Mouse (Mus musculus) gastrocnemius, postnatal 14 days (tissue): ENCODE measurements around the gene Gm9936. TPM values are rescaled to one million over a fixed set of nuclear protein-coding genes. Genes with fewer than 3 reads are reported as not detected.
"Not testable (repeated sequence)": the region's sequence is repeated elsewhere in the genome, so short reads cannot be mapped to it uniquely, and the experiment has no call there.

Source experiments
- DNase-seq: peaks from one replicate; pipeline ENCODE4 v3.0.0; 2021; ENCODE audit warnings: mixed read lengths
- intact Hi-C: fragments of 180-260 bp; cut with DNase I; formaldehyde crosslinking; loops from one replicate; pipeline ENCODE4 v1.15.1; 2025; ENCODE audit warnings: low total_unique reads
- total RNA-seq, 2 experiments: library from RNA; stranded (reverse); gene quantifications; 2 replicates each; pipeline ENCODE4 v1.2.3; 2021

The Gm9936 gene
- total RNA-seq, 2 experiments from 2014 or later, result not detected

GRCm38 (mm10) chr5:114842674-114843073 lies 15.8 kb downstream of the Gm9936 start:
- intact Hi-C loops, result no loop called here
- no peak for DNase-seq

- intact Hi-C loops, DNase-seq: not testable (repeated sequence)
Observed at GRCm38 (mm10) chr5:114842155-114842554, 16.3 kb downstream of the Gm9936 start.

- intact Hi-C loops, DNase-seq: not testable (repeated sequence)
Observed at GRCm38 (mm10) chr5:114840481-114840880, 18.0 kb downstream of the Gm9936 start.

DNA sequence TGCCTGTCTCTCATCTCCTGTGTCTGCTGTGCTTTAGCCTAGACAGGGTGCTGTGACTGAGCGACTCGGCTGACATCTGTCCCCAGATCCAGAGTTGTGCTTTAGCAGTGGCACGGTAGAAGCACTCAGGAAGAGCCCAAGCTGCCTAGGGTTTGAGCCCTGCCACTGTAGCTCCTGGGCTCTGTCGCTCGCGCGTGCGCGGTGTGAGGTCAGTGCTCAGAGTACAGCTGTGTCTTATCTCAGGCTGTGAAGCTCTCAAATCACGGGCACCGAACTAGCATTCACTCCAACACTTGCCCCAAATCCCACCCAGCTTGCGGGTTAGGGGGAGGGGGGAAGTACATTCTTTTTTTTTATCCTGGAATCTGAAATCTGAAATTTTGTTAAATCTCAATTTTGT lies 21.6 kb downstream of the Gm9936 start:
- DNase-seq, result no peak
- intact Hi-C loops, result no loop called here

- intact Hi-C loops, result no loop called here
- DNase-seq, result no peak
Observed at GRCm38 (mm10) chr5:114829740-114830139, 28.7 kb downstream of the Gm9936 start.

DNA sequence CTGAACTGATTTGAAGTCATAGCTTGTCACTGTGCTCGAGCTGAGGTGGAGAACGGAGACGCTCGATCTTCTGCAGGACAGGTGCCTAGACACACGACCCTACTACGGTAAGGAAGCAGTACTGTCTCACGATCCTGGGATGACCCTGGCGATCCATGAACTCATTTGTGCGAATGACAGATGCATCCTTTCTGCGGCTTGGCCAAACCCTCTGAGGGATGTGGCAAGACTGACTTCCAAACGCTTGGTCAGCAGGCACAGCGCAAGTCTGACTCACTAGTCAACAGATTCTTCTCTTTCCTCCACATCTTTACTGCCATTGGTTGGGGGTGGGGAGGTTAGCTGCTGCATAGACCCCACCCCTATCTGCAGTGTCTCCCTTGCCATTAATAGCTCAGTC lies 31.1 kb downstream of the Gm9936 start:
- intact Hi-C loops, result no loop called here
- DNase-seq, result no peak

DNA sequence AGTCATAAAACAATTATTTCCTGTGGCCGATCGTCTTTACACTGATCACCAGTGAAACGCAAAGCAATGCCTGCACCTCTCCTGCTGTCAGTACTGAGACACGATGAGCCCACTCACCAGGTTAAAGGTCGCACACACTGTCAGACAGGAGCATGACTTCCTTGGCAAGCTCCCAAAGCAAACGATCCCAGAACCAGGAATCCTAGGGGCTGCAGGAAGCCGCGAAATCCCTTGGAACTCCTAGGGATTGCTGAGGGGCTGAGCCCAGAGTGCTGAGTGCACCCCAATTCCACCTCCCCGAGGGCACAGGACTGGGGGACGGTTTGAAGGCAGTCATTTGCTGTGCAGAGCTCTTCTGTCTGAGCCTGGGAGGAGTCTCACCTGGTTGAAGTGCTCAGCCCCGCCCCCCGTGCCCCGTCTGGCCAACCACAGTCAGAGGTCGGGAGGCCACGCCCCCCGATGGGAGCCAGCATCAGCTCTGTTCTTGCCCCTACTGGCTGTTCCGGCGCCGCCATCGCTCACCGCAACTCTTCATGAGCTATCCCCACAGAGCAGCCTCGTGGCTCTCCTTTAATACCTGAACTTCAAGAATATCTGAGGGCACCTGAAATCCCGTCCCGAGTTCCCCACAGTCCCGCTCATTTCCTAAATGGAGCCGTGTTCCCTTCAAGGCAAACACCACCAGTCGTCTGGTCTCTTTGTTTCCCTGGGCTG lies 32.3 kb downstream of the Gm9936 start:
- intact Hi-C loops, result no loop called here
- peak; percentile 57 for DNase-seq

- intact Hi-C loops, result no loop called here
- no peak for DNase-seq
Observed at GRCm38 (mm10) chr5:114824197-114824596, 34.3 kb downstream of the Gm9936 start.

DNA sequence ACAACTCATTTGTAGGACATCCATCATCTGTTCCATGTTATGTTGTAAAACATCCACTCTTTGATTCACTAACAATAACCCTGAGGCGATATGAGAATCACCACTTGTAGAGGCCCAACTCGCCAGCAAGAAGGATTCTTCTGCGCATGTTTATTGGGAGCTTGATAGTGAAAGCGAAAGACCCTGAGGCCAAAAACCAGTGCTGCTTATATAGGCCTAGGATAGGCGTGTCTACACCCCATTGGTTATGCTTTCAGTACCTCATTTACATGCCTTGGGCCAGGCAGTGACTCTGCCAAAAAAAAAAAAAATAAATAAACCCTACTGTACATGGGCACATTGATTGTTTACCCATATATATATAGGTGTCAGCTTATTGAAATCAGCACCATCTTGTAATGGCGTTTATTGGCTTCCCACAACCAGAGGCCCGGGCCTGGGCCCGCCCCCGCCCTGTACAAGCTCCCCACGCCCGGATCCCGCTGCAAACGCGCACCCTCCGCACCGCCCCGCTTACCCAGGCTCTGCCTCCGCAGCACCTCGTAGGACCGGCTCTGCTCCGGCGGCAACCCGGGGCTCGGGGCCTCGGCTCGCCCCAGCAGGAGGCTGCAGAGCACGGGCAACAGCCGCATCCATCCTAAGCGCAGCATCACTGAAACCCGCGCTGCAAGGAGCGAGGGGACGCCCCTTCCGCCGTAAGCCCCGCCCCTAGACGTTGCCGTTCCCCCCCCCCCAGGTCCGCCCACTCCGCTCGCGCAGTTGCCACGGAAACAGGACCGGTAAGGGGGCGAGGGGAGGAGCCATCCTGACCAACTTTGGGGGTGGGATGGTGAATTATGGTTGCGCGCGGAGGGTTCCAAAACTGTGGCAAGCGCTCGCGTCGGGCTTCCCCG lies 35.4 kb downstream of the Gm9936 start, which contains the start of gene 1500011B03Rik:
Gene 1500011B03Rik (minus strand): TSS at position 673 of the 893 bp plus-strand sequence.
- intact Hi-C loops, result no loop called here
- DNase-seq, result peak; percentile 79

- DNase-seq, result no peak
- intact Hi-C loops, result no loop called here
Observed at GRCm38 (mm10) chr5:114818124-114818523, 40.4 kb downstream of the Gm9936 start.

DNA sequence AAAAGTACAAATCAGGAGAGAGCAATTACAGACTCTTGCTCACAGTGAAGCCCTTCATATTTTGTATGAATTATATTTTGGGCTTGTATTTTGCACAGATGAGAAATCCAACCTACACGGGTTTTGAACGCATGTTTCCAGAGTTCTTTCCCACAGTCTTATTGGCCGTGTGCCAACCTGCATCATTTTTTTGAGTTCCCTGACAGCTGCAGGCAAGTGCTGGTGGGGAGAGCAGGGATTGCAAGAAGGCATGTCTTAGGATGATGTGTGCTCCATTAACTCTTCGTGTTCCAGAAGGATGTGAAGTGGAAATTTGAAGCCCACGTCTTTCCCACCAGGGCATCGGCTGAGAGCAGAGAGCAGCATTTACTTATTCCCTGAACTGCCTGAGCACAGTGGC lies 41.9 kb downstream of the Gm9936 start:
- intact Hi-C loops, result no loop called here
- DNase-seq, result no peak

GRCm38 (mm10) chr5:114813525-114814181 lies 44.8 kb downstream of the Gm9936 start:
- peak; percentile 88 for DNase-seq

DNA sequence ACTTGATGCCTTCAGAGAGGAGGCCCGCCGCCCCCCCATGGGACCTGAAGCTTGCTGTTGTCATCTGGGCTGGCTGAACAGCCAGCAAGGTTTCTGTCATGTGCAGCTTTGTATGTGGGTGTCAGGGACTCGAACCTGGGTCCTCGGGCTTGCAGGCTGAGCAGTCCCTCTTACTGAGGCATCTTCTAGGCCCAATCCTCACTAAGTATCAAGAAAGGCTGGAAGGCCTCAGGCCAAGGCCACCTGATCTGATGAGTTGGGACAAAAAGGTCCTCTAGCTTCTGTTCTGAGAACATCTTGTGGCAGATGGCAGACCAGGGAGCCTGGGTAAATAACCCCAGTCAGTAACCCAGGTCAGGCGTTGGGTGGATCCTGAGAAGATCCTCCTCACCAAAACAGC lies 48.7 kb downstream of the Gm9936 start:
- intact Hi-C loops, result no loop called here

More at GRCm38 (mm10) chr5:114813525-114814181, 44.8 kb downstream of the Gm9936 start:
- intact Hi-C loops, result no loop called here

GRCm38 (mm10) chr5:114809181-114809756 lies 49.2 kb downstream of the Gm9936 start:
- intact Hi-C loops, result no loop called here
- no peak for DNase-seq

More for the DNA sequence above, 48.7 kb downstream of the Gm9936 start:
- DNase-seq, result no peak

- DNase-seq, result no peak
Observed at GRCm38 (mm10) chr5:114808385-114808784, 50.1 kb downstream of the Gm9936 start.

GRCm38 (mm10) chr5:114807893-114808292 lies 50.6 kb downstream of the Gm9936 start:
- no peak for DNase-seq
- intact Hi-C loops, result no loop called here

More at GRCm38 (mm10) chr5:114808385-114808784, 50.1 kb downstream of the Gm9936 start:
- intact Hi-C loops, result no loop called here

GRCm38 (mm10) chr5:114807468-114807867 lies 51.0 kb downstream of the Gm9936 start:
- intact Hi-C loops, result no loop called here
- DNase-seq, result no peak

DNA sequence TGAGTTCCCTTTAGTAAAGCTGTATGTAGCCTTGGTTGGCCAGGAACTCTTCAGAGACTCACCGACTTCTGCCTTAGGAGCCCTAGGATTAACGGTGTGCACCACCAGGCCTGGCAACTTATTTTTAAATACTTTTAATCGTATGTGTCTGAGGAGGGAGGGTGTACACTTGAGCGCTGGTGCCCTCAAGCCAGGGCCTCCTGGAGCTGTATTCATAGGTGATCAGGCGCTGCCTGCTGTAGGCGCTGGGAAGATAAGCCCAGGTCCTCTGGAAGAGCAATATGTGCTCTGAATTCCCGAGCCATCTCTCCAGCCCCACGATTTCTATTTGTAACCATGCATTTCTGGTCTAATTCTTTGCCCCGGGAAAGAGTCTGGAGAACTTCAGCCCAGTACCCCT lies 51.4 kb downstream of the Gm9936 start:
- intact Hi-C loops, result no loop called here
- no peak for DNase-seq

DNA sequence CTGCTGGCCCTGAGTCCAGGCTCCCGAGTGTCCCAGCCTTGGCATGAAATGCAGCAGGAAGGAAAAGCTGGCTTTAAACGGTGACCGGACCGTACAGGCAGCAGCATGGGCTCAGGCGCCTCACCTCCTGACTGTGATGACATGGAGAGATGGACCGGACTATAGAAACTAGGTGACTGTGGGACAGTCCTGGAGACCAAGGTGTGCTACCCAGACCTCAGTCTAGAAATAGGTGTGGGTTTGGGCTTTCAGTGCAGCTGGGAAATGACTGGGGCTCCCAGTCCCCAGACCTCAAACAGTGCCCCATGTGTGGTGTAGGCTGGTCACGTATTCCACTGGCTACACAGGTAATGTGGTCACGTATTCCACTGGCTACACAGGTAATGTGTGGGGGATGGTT lies 51.8 kb downstream of the Gm9936 start:
- intact Hi-C loops, result no loop called here

More for the DNA sequence above, 51.8 kb downstream of the Gm9936 start:
- DNase-seq, result no peak
